Mouse (Mus musculus) T-helper 2 cell (primary cell): ENCODE measurements around the gene Arhgap15.

Experiments
- in situ Hi-C: fragments of 300-600 bp; cut with MboI, MseI; formaldehyde crosslinking; loops from one replicate; pipeline ENCODE4 v1.15.1; 2025; ENCODE audit warnings: high pct_unique_total_duplicates

The Arhgap15 gene

GRCm38 (mm10) chr2:44024704-44025103 is 276.1 kb downstream of the Arhgap15 start:
- in situ Hi-C loops = no loop called here

DNA sequence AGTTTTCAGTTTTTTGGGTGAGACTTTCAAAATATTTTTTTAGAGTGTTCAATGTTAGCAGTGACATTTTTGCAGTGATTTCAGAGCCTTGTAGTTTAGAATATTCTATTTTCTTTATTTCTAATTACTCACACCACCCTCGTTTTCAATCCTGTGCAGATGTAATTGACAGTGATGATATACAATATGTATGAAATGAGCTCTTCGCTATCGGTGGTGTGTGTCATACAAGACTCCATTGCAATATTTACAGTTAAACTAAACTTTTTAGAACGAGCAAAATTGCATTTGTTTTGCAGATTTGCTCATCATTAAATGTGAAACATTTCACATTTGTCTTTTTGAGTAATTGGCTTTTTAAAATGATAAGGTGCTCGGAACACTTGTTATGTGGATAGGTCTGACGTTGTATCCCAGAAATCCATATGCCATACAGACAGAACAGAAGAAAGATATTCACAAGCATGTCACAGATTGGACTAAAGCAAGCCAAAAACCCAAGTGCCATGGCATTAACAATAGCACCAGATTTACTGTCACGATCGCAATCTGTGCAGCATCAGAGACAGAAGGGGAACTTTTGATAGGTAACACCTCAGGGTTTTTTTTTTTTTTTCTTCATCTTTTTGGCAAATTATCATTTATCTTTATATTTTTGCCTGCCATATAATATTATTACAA is 280.6 kb downstream of the Arhgap15 start:
- in situ Hi-C loops = no loop called here

DNA sequence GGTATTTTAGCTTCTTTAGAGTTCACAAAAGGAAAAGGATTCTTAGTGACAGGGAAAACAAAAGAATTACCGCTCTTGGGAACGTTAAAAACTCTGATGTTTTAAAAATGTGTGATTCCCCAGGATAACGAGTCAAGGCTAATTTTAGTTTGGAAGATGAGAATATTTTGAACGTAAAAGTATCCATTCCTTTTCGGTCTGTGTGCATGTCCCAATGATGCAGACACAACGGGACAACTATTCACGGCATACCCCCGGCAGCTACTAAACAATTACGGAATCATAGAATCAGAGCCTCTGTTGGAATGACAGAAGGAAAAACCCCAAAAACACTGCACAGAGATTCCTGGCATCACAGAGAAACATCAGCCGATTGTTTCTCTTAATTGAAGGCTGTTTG is 281.2 kb downstream of the Arhgap15 start:
- in situ Hi-C loops = no loop called here

GRCm38 (mm10) chr2:44039522-44040203 is 291.0 kb downstream of the Arhgap15 start:
- in situ Hi-C loops = no loop called here

DNA sequence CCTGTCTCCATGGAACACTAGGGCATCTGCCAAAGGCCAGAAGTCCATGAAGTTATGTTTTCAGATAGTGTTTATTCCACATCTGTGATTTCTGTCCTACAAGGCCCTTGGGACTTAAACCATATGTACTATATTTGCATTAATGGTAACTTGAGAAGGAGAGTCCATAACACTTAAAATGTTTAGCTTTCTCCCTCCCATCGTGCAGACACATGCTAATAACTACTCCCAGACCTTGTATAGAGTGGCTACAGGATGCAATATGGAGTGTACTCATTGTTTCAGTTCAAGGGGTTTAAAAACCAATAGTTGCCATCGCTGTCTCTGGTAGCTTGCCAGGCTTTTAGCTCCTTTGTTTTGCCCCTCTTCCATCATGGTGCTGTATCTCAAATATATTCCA is 295.5 kb downstream of the Arhgap15 start:
- in situ Hi-C loops = no loop called here

- in situ Hi-C loops = no loop called here
Observed at GRCm38 (mm10) chr2:44044634-44045033, 296.0 kb downstream of the Arhgap15 start.

DNA sequence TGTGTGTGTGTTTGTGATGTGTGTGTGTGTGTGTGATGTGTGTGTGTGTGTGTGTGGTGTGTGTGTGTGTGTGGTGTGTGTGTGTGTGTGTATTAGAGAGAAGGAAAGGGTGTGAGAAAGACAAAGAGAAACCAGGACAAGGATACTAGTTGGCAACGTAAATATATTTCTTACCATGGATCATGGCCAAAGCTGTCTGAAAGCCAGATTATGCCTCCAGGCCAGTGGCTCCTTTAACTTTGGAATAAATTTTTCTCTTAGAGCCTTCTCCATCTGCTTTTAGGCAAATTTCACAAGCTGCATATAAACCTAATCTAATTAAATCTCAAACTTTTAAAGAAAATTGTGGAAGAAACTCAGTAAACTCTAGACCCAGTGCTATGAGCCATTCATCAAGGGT is 296.6 kb downstream of the Arhgap15 start:
- in situ Hi-C loops = no loop called here

- in situ Hi-C loops = no loop called here
Observed at GRCm38 (mm10) chr2:44060306-44060705, 311.7 kb downstream of the Arhgap15 start.

DNA sequence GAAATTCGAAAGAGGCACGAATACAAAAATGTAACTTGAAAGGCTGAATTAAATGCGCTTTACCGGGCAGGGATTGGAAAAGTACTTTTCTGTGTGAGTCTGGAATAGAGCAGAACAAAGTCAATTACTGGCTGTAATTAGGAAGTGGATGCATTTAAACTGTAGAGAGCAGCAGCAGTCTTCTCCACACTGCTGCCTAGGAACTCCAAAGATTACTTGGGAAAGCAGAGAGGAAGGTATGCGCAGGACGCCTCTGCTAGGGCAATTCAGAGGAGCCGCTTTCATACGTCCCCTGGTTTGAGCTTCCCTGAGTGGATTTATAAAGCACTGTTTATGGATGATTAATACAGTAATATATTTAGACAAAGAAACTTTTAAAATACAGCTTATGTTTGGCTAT is 312.1 kb downstream of the Arhgap15 start:
- in situ Hi-C loops = no loop called here

DNA sequence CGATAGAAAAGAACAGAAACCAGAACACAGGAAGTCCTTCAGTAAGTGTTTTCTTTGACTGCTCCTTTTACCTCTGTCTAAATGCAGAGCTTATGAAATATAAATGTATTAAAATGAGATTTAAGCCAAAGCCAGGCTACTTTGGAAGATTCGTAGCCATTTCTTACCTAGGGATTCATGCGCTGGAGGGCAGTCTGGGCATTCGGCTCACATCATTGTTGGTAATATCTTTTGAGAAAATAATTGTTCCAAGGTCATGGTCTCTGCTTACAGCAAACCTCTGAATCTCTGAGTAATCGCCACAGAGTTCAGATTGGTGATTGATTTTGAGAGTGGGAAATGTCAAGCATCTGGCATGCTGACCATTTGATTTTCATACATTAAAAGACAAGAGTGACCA is 316.4 kb downstream of the Arhgap15 start:
- in situ Hi-C loops = no loop called here

DNA sequence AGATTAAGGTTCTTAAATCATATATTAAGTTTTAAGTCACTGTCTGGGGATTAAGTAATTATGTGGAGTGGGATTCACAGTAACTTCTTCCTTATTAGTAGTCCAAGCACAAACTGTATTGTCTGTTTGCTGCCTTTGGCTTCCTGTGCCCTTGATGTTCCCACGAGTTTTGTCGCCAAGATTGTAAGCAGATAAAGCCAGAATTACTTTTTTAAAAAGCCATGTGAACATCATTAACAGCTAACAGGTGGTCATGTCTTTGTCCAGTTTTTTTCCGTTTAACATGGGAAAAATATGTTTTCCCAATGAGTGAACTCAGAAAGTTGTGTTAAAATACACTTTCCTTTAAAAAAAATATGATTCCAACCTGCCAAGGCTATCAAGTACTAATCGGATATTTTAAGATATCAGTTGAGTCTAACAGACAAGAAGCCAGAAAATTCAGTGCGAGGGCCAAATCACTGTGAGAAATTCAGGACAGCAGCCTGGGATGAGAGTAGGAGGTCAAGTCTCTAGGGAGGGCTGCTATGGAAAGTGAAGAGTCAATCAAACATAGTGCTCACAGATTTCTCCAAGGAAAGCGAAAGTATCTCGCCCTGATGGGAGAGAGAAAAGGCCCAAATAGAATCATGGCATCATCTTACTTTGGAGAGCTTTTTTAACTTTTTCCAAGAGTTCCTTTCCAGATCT is 319.7 kb downstream of the Arhgap15 start:
- in situ Hi-C loops = no loop called here

DNA sequence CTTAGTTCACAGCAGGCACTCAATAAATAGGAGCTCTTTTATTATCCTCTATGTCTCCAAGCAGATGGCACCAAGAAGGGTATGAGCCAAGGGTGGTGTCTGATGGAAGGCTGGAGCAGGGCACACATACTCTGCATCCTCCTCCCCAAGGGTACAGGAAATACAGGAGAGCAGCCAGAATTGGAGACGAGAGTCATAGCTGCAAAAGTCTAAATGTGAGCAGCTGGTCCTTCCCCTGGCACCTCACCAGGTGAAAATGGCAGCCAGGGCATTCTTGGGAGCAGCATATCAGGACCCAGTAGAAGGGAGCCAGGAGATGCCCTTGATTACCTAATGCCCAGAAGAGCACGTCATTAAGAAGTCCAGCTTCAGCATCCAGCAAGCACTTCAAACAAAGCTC is 320.3 kb downstream of the Arhgap15 start:
- in situ Hi-C loops = no loop called here

DNA sequence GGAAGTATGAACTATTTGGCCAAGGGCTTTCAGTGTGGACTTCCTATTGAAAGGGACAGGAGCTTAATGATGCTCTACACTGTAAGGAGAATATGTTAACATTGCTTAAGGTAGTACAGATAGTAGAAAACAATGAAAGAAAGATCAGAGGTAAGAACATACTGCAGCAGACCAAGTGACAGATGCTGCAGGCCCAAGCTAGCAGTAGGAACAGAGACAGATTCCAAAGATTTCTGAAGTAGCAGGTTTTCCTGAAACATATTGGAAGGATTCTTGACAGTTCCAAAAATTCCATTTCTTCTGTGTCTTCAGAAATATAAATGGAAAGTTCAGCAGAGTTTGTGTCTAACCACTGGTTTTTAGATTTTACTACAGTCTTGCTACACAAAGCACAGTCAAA is 327.9 kb downstream of the Arhgap15 start:
- in situ Hi-C loops = no loop called here

DNA sequence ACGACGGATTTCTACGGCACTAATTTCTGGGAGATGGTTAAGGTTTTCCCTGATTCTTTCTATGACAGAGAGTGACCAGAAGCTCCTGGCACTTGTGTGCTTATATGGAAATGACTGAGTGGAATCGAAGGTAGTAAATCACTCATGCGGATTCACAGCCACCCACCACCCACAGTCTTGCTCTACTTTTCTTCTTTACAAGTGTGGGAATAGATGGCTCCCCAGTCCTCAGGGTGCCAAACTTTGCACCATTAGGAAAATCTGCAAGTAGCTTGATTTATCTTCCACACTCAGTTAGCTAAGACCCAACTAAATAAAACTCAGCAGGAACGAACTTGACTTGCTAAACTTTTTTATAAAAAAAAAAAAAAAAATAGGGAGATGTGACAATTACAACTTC is 331.9 kb downstream of the Arhgap15 start:
- in situ Hi-C loops = no loop called here

- in situ Hi-C loops = no loop called here
Observed at GRCm38 (mm10) chr2:44081241-44081640, 332.6 kb downstream of the Arhgap15 start.

GRCm38 (mm10) chr2:44084471-44084870 is 335.8 kb downstream of the Arhgap15 start:
- in situ Hi-C loops = no loop called here

- in situ Hi-C loops = no loop called here
Observed at GRCm38 (mm10) chr2:44086403-44087056, 337.9 kb downstream of the Arhgap15 start.

- in situ Hi-C loops = no loop called here
Observed at GRCm38 (mm10) chr2:44098552-44098951, 349.9 kb downstream of the Arhgap15 start.

DNA sequence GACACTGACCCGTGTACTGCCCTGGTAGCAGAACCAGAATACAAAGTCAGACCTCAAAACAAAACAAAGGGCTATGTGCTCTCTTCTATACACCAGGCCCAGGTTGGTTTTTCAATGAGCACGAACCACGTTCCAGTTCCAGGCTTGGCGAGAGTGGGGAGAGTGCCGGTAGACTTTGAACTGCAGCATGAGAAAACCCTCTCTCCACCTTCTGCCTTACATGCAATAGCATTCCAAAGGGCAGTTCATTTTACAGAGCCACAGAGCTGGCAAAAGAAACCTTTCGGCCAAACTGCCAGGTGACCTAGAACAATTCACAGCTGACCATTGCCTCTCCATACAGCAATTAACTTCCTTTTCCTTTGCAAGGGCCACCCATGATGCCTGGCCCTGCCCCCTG is 353.7 kb downstream of the Arhgap15 start:
- in situ Hi-C loops = no loop called here

DNA sequence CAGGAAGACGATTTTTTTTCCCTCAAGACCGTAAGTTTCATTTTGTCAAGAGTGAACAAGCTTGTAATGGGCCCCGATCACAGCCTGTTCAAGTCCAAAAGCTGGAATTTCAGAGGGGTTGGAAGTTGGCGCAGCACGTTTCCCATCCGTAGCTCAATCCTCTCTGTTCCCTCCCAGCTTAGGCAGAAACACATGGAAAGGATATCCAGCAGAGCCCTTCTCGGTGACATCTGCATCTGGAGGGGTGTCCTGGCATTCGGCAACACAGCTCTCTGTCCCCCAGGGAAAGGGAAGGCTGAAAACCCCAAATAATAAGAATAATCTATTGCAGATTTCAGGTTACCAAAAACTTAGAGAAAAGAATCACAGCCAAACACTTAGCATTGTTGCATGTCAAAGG is 354.7 kb downstream of the Arhgap15 start:
- in situ Hi-C loops = no loop called here

- in situ Hi-C loops = no loop called here
Observed at GRCm38 (mm10) chr2:44103742-44104141, 355.1 kb downstream of the Arhgap15 start.
